Mouse (Mus musculus) C2C12 (cell line): ENCODE measurements around the gene Ccr8. TPM values are rescaled to one million over a fixed set of nuclear protein-coding genes. Genes with fewer than 3 reads are reported as not detected.

Source experiments
- H3K27me3 ChIP-seq: one replicate; pipeline ENCODE4 v1.6.1; 2011; ENCODE audit not compliant: control insufficient read depth, insufficient read depth, insufficient read length
- H3K36me3 ChIP-seq: one replicate; pipeline ENCODE4 v1.6.1; 2011; ENCODE audit not compliant: control insufficient read depth, insufficient read depth
- H3K4me3 ChIP-seq: one replicate; pipeline ENCODE4 v1.5.1; 2011; ENCODE audit warnings: mild to moderate bottlenecking, control low read depth; ENCODE audit not compliant: poor library complexity, insufficient read depth, severe bottlenecking
- H3K79me2 ChIP-seq: one replicate; pipeline ENCODE4 v1.6.1; 2011; ENCODE audit not compliant: control insufficient read depth, insufficient read depth
- H3K79me3 ChIP-seq: one replicate; pipeline ENCODE4 v1.6.1; 2011; ENCODE audit warnings: low read depth, control low read depth
- H3ac ChIP-seq: one replicate; pipeline ENCODE3; 2011; ENCODE audit warnings: low read depth; ENCODE audit not compliant: control insufficient read depth, insufficient read length
- CEBPB ChIP-seq: IDR thresholded peaks from one replicate; pipeline ENCODE4 v1.6.1; 2011; ENCODE audit warnings: low read depth, mild to moderate bottlenecking, control low read depth, moderate library complexity
- CTCF ChIP-seq: IDR thresholded peaks from one replicate; pipeline ENCODE4 v1.5.1; 2011; ENCODE audit not compliant: control insufficient read depth, insufficient read depth, insufficient read length
- FOSL1 ChIP-seq: IDR thresholded peaks from one replicate; pipeline ENCODE4 v1.8.0; 2011; ENCODE audit warnings: mild to moderate bottlenecking, low read length; ENCODE audit not compliant: poor library complexity, insufficient read depth, severe bottlenecking
- MAX ChIP-seq: IDR thresholded peaks from one replicate; pipeline ENCODE4 v1.6.1; 2011; ENCODE audit warnings: mild to moderate bottlenecking, control low read depth
- MYOD1 ChIP-seq: IDR thresholded peaks from one replicate; pipeline ENCODE4 v1.6.1; 2011; ENCODE audit warnings: low read depth; ENCODE audit not compliant: control insufficient read depth, insufficient read length
- MYOG ChIP-seq: IDR thresholded peaks from one replicate; pipeline ENCODE4 v1.6.1; 2011; ENCODE audit not compliant: control insufficient read depth, insufficient read length; ENCODE audit errors: extremely low read depth
- USF1 ChIP-seq: IDR thresholded peaks from one replicate; pipeline ENCODE4 v1.6.1; 2011; ENCODE audit warnings: low read depth, mild to moderate bottlenecking, control low read depth, moderate library complexity
- long read RNA-seq, 2 experiments: library from polyadenylated mRNA; unstranded; transcript quantifications; one replicate each; pipeline ENCODE4 v2.0.0; 2019 to 2020
- polyA plus RNA-seq: library from polyadenylated mRNA; unstranded; fragments of >200 nt; fragmentation: generic; extraction: Trizol; gene quantifications from one replicate; pipeline ENCODE4 v1.2.1, GENCODE M21; 2012; ENCODE audit warnings: missing spikeins

The Ccr8 gene
- not detected for polyA plus RNA-seq
- long read RNA-seq, experiment 1 = 0 reads
- long read RNA-seq, experiment 2 = 0 reads

DNA sequence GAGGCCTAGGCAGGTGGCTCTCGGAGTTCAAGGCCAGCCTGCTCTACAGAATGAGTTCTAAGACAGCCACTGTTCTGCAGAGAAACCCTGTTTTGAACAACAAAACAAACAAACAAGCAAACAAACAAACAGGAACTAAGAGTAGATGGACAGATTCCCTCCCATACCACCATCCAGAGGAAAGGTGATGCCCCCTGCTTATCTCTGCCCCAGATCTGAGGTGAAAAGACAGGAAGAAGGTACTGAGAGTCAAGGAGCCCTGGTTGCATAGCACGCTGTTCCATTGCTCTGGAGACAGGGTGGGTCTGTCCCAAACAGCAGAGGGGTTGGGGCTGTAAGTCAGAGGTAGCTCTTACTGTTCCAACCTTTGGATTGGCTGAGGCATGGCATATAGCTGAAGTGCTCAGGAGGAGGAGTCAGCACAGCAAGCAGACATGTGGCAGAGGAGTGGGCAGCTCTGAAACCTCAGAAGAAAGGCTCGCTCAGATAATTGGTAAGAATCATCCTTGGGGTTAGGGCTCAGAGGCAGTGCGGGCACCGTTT lies at the start of gene Ccr8:
Gene Ccr8, plus strand, starts transcription at position 419 of the 543 bp plus-strand sequence.
- H3K79me2 ChIP-seq = no peaks in the 10 kb centered on the region
- H3K36me3 ChIP-seq = no peaks in the 10 kb centered on the region
- no peak within 1 kb of the TSS for H3K4me3 ChIP-seq
- no peak for TF ChIP-seq FOSL1
- no peak for TF ChIP-seq MAX
- TF ChIP-seq CTCF = no peak
- no peaks in the 10 kb centered on the region for H3K27me3 ChIP-seq
- H3ac ChIP-seq = no peak within 1 kb of the TSS
- no peaks in the 10 kb centered on the region for H3K79me3 ChIP-seq

DNA sequence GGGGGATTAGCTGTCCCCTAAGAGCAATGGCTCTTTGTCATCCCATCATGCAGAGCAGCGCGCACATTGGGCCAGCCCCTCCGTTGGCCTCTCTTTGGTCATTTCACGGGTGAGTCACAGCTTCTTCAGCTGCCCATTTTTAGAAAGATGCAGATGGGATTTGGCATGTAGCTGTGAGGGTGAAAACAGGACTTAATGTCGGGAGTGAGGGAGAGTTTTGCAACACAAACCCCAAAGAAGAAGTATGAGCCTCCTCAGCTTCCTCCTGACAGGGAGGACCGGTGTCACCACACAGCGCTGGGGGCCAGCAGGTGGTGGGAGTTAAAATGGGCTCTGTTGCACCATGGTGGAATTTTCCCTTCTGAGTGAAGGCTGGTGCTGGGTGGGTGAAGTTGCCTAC lies 48.8 kb upstream of the Ccr8 start:
- Histone ChIP-seq H3K4me3 (no peak overlapping the region), H3K79me2 (no peaks in the 10 kb centered on the region), H3ac (no peak overlapping the region), H3K27me3 (no peaks in the 10 kb centered on the region), H3K36me3 (no peaks in the 10 kb centered on the region), H3K79me3 (no peaks in the 10 kb centered on the region)
- TF ChIP-seq CEBPB (no peak), MAX (no peak), MYOG (no peak), USF1 (no peak), FOSL1 (no peak)

- TF ChIP-seq USF1 = no peak
- no peak for TF ChIP-seq MYOG
- Histone ChIP-seq H3K36me3 (no peaks in the 10 kb centered on the region), H3K79me2 (no peaks in the 10 kb centered on the region), H3ac (no peak overlapping the region), H3K27me3 (no peaks in the 10 kb centered on the region), H3K4me3 (no peak overlapping the region), H3K79me3 (no peaks in the 10 kb centered on the region)
Observed at GRCm38 (mm10) chr9:120048495-120048894, 43.4 kb upstream of the Ccr8 start.

DNA sequence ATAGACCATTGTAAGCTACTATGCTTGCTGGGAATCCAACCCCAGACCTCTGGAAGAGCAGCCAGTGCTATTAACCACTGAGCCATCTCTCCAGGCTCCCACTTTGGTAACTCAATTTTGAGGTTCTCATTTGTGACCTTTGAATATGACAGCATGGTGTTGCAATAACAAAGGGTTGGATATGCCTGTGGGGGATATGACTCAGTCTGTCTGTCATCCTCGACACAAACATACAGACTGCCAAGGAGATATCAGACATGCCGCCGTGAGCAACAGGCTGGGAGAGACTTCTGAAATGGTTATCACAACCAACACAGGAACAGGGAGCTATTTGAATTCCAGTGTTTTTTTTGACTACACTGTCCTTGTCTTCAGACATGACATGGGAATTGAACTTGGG lies 42.5 kb upstream of the Ccr8 start:
- H3K36me3 ChIP-seq = no peaks in the 10 kb centered on the region
- H3K79me2 ChIP-seq = no peaks in the 10 kb centered on the region
- no peaks in the 10 kb centered on the region for H3K27me3 ChIP-seq
- no peak overlapping the region for H3ac ChIP-seq
- no peaks in the 10 kb centered on the region for H3K79me3 ChIP-seq
- TF ChIP-seq FOSL1 (no peak), CEBPB (peak; percentile 93)
- no peak overlapping the region for H3K4me3 ChIP-seq

DNA sequence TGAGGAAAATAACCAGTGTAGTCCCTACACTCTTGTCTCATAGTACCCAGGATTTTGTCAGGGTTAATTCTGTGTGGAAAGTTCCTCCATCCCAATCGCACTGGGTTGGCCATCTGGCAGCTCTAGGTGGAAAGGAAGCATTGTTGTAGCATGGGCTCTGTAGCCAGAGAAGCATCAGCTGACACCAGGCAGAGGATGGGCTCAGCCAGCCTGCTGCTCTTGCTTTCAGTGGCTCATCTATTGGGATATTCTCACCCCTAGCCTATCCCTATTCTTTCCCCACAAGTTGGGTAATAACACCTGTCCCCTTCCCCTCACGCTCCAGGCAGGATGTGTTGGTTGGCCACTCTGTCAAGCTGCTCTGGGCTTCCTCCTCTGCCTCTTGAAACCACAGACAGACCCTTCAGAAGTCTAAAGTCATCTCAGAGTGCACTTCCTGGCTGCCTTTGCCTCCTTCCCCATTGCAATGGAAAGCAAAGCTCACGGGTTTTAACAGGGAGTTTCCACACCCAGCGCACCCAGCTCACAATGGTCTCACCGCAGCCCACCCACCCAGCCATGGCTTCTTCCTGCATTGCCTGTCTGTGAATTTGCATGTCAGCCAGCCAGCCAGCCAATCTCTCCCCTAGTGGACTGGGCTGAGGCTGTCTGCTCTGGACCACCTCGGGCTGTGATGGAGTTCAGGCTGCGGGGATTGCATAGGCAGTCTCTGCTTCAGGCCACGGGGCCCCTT lies 37.2 kb upstream of the Ccr8 start:
- no peak overlapping the region for H3K4me3 ChIP-seq
- H3K36me3 ChIP-seq = no peaks in the 10 kb centered on the region
- TF ChIP-seq CEBPB (no peak), MYOD1 (no peak), MAX (no peak), FOSL1 (no peak), USF1 (no peak)
- H3ac ChIP-seq = no peak overlapping the region
- no peaks in the 10 kb centered on the region for H3K27me3 ChIP-seq
- no peaks in the 10 kb centered on the region for H3K79me2 ChIP-seq
- no peaks in the 10 kb centered on the region for H3K79me3 ChIP-seq

DNA sequence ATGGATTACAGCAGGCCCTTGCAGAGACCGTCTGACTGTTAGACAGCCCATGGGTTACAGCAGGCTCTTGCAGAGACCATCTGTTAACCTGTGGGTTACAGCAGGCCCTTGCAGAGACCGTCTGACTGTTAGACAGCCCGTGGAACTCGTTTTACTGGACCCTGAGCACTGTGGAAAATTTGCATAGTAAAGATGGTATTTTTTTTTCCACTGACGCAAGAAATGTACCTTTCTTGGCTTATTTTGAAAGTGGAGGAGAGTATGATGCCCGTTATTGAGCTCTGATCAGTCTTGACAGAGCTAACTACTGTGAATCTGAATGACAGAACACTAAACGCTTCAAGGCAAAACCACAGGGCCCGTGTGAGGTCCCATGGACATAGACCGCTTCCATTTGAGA lies 35.7 kb upstream of the Ccr8 start:
- Histone ChIP-seq H3K4me3 (no peak overlapping the region), H3K79me2 (no peaks in the 10 kb centered on the region), H3ac (no peak overlapping the region), H3K36me3 (no peaks in the 10 kb centered on the region), H3K79me3 (no peaks in the 10 kb centered on the region), H3K27me3 (no peaks in the 10 kb centered on the region)
- no peak for TF ChIP-seq CEBPB
- no peak for TF ChIP-seq MYOG
- TF ChIP-seq CTCF = no peak
- TF ChIP-seq USF1 = no peak
- TF ChIP-seq MAX = no peak
- TF ChIP-seq FOSL1 = no peak
- TF ChIP-seq MYOD1 = no peak
